Mouse (Mus musculus) adrenal gland, postnatal 0 days (tissue): ENCODE data around the gene Cdk13. TPM values are rescaled to one million over a fixed set of nuclear protein-coding genes. Genes with fewer than 3 reads are reported as not detected.

Experiments
- microRNA-seq: library from miRNA; unstranded; fragments of <30 nt; microRNA quantifications from one replicate; pipeline ENCODE4, GENCODE M21; 2016; ENCODE audit warnings: borderline replicate concordance; ENCODE audit not compliant: insufficient number of aligned reads
- polyA plus RNA-seq: library from polyadenylated mRNA; unstranded; fragments of >200 nt; fragmentation: Nextera tagmentation; extraction: Ambion mirVana; gene quantifications from 2 replicates; pipeline ENCODE4 v1.2.1, GENCODE M21; 2015

Cdk13 gene
- 12.6 and 15.7 TPM in 2 replicates for polyA plus RNA-seq

GRCm38 (mm10) chr13:17804909-17805613 is at the start of gene Cdk13:
Gene Cdk13, minus strand, starts transcription at chr13:17805097.

GRCm38 (mm10) chr13:17694911-17695699 is 109.8 kb downstream of the Cdk13 start, which contains the start of the genes Mplkip and Sugct:
Gene Mplkip, plus strand, starts transcription at chr13:17695192.
Gene Sugct, minus strand, starts transcription at chr13:17695553.

Small RNAs within 50 kb of the gene (microRNA-seq; reads per million reads assigned to microRNA genes)
- not detected for gene Mir466i

Other genes starting within 250 kb of the Cdk13 start
- gene Mplkip, start 109.9 kb downstream of the Cdk13 start, polyA plus RNA-seq = 47.8 and 80.3 TPM in 2 replicates
- 12.4 and 17.9 TPM in 2 replicates for gene Sugct, start 109.5 kb downstream of the Cdk13 start, polyA plus RNA-seq
- 89.9 and 91.8 TPM in 2 replicates for gene Rala, start 139.1 kb upstream of the Cdk13 start, polyA plus RNA-seq
- gene Yae1d1, start 188.3 kb upstream of the Cdk13 start, polyA plus RNA-seq = 57.1 and 63.3 TPM in 2 replicates